Mouse (Mus musculus) spleen, adult 2 months (tissue): Measurements from ENCODE around the gene Lurap1l. TPM values are rescaled to one million over a fixed set of nuclear protein-coding genes. Genes with fewer than 3 reads are reported as not detected.

Experiments
- DNase-seq, 2 experiments: peaks; one replicate each; pipeline versions ENCODE4 v3.0.0 to v3.0.0-alpha.2; 2012 to 2021; ENCODE audit warnings: low spot score in 2 of 2, low read depth in 1 of 2
- H3K27ac ChIP-seq: fragments of 200-500 bp; 2 replicates; pipeline ENCODE4 v1.5.1; 2012; ENCODE audit warnings: low read length, inconsistent platforms; ENCODE audit not compliant: insufficient read depth
- H3K27me3 ChIP-seq: fragments of 200-500 bp; 2 replicates; pipeline ENCODE4 v1.6.1; 2012; ENCODE audit warnings: mild to moderate bottlenecking, moderate library complexity, low read length, inconsistent platforms; ENCODE audit not compliant: control insufficient read depth, insufficient read depth
- H3K36me3 ChIP-seq: fragments of 200-500 bp; 2 replicates; pipeline ENCODE4 v1.6.1; 2012; ENCODE audit warnings: mild to moderate bottlenecking, low read length, inconsistent platforms; ENCODE audit not compliant: control insufficient read depth, insufficient read depth
- H3K4me1 ChIP-seq: fragments of 200-500 bp; 2 replicates; pipeline ENCODE4 v1.6.1; 2011; ENCODE audit warnings: inconsistent platforms; ENCODE audit not compliant: control insufficient read depth, insufficient read depth, insufficient read length
- H3K4me3 ChIP-seq: fragments of 200-500 bp; 2 replicates; pipeline ENCODE4 v1.5.1; 2011; ENCODE audit warnings: mild to moderate bottlenecking, inconsistent platforms; ENCODE audit not compliant: insufficient read depth, insufficient read length; ENCODE audit errors: extremely low read depth
- CTCF ChIP-seq: fragments of 200-500 bp; IDR thresholded peaks from 2 replicates; pipeline ENCODE4 v1.5.1; 2011; ENCODE audit warnings: mild to moderate bottlenecking, inconsistent platforms; ENCODE audit not compliant: insufficient read depth, insufficient read length, insufficient replicate concordance; ENCODE audit errors: extremely low read depth
- POLR2A ChIP-seq: fragments of 200-500 bp; IDR thresholded peaks from 2 replicates; pipeline ENCODE4 v1.6.1; 2011; ENCODE audit warnings: low read depth, low read length, inconsistent platforms
- WGBS: fragments of 180-500 bp; shearing (Covaris S2); methylation state at CpG from one replicate; pipeline ENCODE4 v1.1.7; 2018; 5-methylcytosine and 5-hydroxymethylcytosine counted together
- polyA plus RNA-seq: library from polyadenylated mRNA; depleted of rRNA; stranded (reverse); fragments of >200 nt; gene quantifications from 2 replicates; pipeline ENCODE4 v1.2.3, GENCODE M21; 2012

The Lurap1l gene
- polyA plus RNA-seq, 1 experiment, result 2.7 TPM

DNA sequence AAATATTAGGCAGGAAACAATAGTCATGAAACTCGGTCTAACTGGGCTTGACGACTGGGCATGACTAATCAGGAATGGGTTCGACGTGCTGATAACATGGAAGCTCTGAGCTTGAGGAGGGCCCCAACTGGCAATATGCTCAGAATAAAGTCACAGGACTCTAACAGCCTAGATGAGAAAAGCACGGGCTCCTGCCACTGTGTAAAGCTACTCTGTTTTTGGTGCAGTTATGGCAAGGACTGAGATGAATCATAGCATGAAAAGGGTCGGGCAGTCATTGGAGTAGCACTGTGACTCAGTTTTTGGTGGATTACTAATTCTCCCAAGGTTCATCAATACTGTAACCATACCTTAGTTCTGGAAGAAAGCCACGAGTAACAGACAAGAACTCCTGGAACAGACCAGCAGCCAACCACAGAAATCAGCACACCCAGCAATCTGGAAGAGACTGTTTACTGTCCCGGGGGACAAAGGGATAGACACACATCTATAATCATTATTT is 39.9 kb downstream of the Lurap1l start:
- no peak overlapping the region for H3K27ac ChIP-seq
- no peak for DNase-seq
- H3K4me3 ChIP-seq, result no peak overlapping the region
- WGBS, result 38% methylated on average over 8 of the region's 8 CpGs
- no peaks in the 10 kb centered on the region for H3K36me3 ChIP-seq
- TF ChIP-seq CTCF, result no peak
- TF ChIP-seq POLR2A, result no peak
- H3K4me1 ChIP-seq, result no peaks in the 10 kb centered on the region
- H3K27me3 ChIP-seq, result no peaks in the 10 kb centered on the region

DNA sequence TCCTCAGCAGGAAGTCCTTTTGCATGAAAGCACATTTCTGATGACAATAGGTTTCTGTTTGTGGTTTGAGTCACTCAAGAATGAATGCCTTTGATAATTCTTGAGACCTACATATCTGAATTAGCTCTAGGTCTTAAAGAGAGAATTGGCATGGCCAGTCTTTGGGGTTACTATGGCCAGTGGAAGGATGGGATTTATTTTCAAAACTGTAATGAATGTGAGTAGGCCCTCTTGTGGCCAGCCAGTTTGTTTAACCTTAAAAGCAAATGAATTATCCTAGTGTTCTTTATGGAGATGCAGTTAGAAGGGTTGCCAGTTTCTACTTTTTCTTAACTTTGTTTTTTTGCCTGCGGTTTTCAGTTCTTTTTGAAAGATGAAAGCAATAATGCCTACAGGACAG is 42.2 kb downstream of the Lurap1l start:
- H3K36me3 ChIP-seq, result no peaks in the 10 kb centered on the region
- DNase-seq, result no peak
- no peak for TF ChIP-seq CTCF
- TF ChIP-seq POLR2A, result no peak
- no peak overlapping the region for H3K27ac ChIP-seq
- no peaks in the 10 kb centered on the region for H3K4me1 ChIP-seq
- WGBS, result 84% methylated on average over 1 of the region's 1 CpGs
- no peak overlapping the region for H3K4me3 ChIP-seq
- no peaks in the 10 kb centered on the region for H3K27me3 ChIP-seq

DNA sequence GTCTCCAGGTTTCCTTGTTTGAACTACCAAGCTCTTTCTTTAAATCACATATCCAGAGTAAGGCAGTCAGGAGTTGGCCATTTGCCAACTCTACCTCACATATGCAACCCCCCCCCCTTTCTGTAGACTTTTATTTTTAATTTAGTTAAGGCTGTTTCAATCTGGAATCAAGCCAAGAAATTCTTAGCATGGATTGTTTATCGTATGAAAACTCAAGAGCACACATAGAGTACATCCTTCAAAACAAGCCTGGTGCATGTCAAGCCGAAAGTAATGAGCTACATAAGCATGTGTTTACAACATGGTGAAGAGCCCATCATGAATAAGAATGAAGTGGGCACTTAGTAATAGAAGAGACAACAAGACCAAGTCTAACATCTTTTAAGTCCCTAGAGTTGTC is 45.5 kb downstream of the Lurap1l start:
- DNase-seq, result no peak
- H3K27ac ChIP-seq, result no peak overlapping the region
- TF ChIP-seq CTCF, result no peak
- no peak for TF ChIP-seq POLR2A
- 88% methylated on average over 2 of the region's 2 CpGs for WGBS
- no peaks in the 10 kb centered on the region for H3K4me1 ChIP-seq
- H3K36me3 ChIP-seq, result no peaks in the 10 kb centered on the region
- no peaks in the 10 kb centered on the region for H3K27me3 ChIP-seq
- no peak overlapping the region for H3K4me3 ChIP-seq

DNA sequence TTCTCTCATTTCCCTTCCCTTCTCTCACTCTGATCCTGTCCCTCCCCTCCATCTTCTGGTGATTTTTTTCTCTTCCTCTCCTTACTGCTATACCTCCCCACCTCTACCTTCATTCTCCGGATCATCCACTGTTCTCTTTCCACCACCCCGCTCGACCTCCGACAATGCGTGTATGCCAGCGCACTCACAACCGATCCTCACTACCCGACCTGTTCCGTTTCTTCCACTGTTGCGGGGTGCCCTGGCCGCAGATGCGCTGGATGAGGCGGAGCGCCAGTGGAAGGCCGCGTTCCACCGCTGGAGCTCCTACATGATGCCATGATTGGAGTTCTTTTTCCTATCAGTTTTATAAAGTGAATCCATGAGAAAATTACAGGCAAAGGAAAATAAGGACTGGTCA is 57.1 kb downstream of the Lurap1l start:
- TF ChIP-seq CTCF (no peak), POLR2A (no peak)
- Histone ChIP-seq H3K27me3 (no peaks in the 10 kb centered on the region), H3K4me3 (no peak overlapping the region), H3K27ac (no peak overlapping the region), H3K36me3 (no peaks in the 10 kb centered on the region), H3K4me1 (no peaks in the 10 kb centered on the region)
- WGBS, result 93% methylated on average over 17 of the region's 17 CpGs
- no peak for DNase-seq

DNA sequence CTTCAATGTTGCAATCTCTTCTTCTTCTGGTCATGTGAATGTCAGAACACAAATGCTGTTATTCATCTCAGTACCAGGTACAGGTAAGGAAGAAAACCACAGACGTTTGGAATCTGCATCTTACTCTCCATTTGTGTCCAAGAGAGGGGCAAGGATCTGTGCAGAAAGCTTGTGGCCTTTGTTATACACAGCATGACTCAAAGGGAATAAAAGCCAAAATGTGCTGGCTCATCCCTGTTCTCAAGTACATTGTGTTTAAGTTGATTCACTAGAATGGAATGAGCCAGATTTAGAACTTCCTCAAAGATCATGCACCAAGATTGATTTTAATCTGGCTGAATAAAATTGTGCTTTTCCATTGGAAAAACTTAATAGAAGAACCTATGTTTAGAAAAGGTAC is 61.4 kb downstream of the Lurap1l start:
- H3K36me3 ChIP-seq, result no peaks in the 10 kb centered on the region
- DNase-seq, result no peak
- H3K27ac ChIP-seq, result no peak overlapping the region
- TF ChIP-seq CTCF (no peak), POLR2A (no peak)
- no peaks in the 10 kb centered on the region for H3K27me3 ChIP-seq
- no peaks in the 10 kb centered on the region for H3K4me1 ChIP-seq
- H3K4me3 ChIP-seq, result no peak overlapping the region
- 36% methylated on average over 1 of the region's 1 CpGs for WGBS

DNA sequence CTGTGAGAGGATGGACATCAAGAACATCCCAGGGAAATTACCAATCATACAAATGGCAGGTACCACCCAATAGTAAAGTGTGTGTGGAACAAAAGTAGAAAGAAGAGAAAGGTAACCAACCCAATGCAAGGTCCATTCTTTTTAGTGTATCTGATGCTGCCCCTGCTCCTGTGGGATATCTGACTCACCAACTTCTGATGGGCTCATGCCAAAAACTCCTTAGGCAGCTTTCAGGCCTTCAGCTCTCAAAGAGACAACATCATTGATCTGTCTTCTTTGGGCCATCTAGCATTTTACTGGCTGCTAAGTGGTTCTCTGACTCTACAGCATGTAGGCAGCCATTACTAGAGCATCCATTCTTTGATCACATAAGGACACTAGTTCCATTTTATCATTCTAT is 63.5 kb downstream of the Lurap1l start:
- H3K4me1 ChIP-seq, result no peaks in the 10 kb centered on the region
- H3K4me3 ChIP-seq, result no peak overlapping the region
- H3K27me3 ChIP-seq, result no peaks in the 10 kb centered on the region
- TF ChIP-seq POLR2A (no peak), CTCF (no peak)
- DNase-seq, result no peak
- no peaks in the 10 kb centered on the region for H3K36me3 ChIP-seq
- no peak overlapping the region for H3K27ac ChIP-seq

DNA sequence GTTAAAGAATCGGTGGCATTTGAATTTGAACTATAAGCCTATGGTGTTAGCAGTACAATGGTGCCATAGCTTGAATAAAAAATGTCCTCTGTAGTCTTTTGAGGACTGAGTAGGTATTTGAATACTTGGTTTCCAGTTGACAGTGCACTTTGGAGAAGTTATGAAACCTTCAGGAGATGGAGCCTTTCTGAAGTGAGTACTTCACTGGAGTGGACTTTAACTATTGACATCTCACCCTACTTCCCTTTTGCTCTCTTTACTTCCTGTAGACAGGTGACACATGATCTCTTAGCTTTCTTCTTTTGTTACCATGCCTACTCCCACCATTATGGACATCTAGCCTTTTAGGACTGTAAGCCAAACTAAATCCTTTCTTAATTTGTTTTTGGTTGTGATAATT is 80.4 kb downstream of the Lurap1l start:
- Histone ChIP-seq H3K36me3 (no peaks in the 10 kb centered on the region), H3K4me3 (no peak overlapping the region), H3K4me1 (no peaks in the 10 kb centered on the region), H3K27me3 (no peaks in the 10 kb centered on the region), H3K27ac (no peak overlapping the region)
- WGBS, result 74% methylated on average over 1 of the region's 1 CpGs
- DNase-seq, result no peak
- no peak for TF ChIP-seq CTCF
- TF ChIP-seq POLR2A, result no peak
